Mouse (Mus musculus) embryonic facial prominence, embryonic 13.5 days (tissue): ENCODE results near the gene Baiap2l2. TPM values are rescaled to one million over a fixed set of nuclear protein-coding genes. Genes with fewer than 3 reads are reported as not detected.

Source experiments
- ATAC-seq: fragments of 200-750 bp; cut with Nextera tagmentation; 2 replicates; pipeline ENCODE4 v1.8.0; 2017; ENCODE audit warnings: low read depth; ENCODE audit not compliant: insufficient number of reproducible peaks, insufficient read depth, low FRiP score, low TSS enrichment
- H3K27ac ChIP-seq: fragments of 300-500 bp; sonication (generic); 2 replicates; pipeline ENCODE4 v1.5.1; 2015; ENCODE audit warnings: moderate library complexity, mild to moderate bottlenecking, inconsistent platforms
- H3K27me3 ChIP-seq: fragments of 300-500 bp; sonication (generic); 2 replicates; pipeline ENCODE4 v1.6.1; 2015; ENCODE audit warnings: mild to moderate bottlenecking, inconsistent platforms
- H3K36me3 ChIP-seq: fragments of 300-500 bp; sonication (generic); 2 replicates; pipeline ENCODE4 v1.6.1; 2015; ENCODE audit warnings: mild to moderate bottlenecking, inconsistent platforms
- H3K4me1 ChIP-seq: fragments of 300-500 bp; sonication (generic); 2 replicates; pipeline ENCODE4 v1.6.1; 2015; ENCODE audit warnings: inconsistent platforms
- H3K4me2 ChIP-seq: fragments of 300-500 bp; sonication (generic); 2 replicates; pipeline ENCODE4 v1.6.1; 2015; ENCODE audit warnings: moderate library complexity, mild to moderate bottlenecking, inconsistent platforms
- H3K4me3 ChIP-seq: fragments of 300-500 bp; sonication (generic); 2 replicates; pipeline ENCODE4 v1.5.1; 2015; ENCODE audit warnings: mild to moderate bottlenecking, inconsistent platforms
- H3K9ac ChIP-seq: fragments of 300-500 bp; sonication (generic); 2 replicates; pipeline ENCODE4 v1.6.1; 2015; ENCODE audit warnings: mild to moderate bottlenecking, inconsistent platforms
- H3K9me3 ChIP-seq: fragments of 300-500 bp; sonication (generic); 2 replicates; pipeline ENCODE4 v1.6.1; 2016; ENCODE audit warnings: inconsistent platforms
- WGBS: fragments of 180-500 bp; shearing (Covaris S2); methylation state at CpG from one replicate; pipeline ENCODE4 v1.1.7; 2015; ENCODE audit warnings: mixed read lengths; 5-methylcytosine and 5-hydroxymethylcytosine counted together
- polyA plus RNA-seq: library from polyadenylated mRNA; unstranded; fragments of >200 nt; fragmentation: Nextera tagmentation; extraction: Ambion mirVana; gene quantifications from 2 replicates; pipeline ENCODE4 v1.2.1, GENCODE M21; 2015

Gene Baiap2l2
- polyA plus RNA-seq, 1 experiment from 2014 or later: 23.4 TPM

- ATAC-seq: no peak
- Histone ChIP-seq H3K9me3 (no peaks in the 10 kb centered on the region), H3K27me3 (peaks cover 45% of the 10 kb centered on the region), H3K27ac (no peak within 1 kb of the TSS), H3K9ac (no peak within 1 kb of the TSS), H3K4me1 (peaks cover 35% of the 10 kb centered on the region), H3K4me2 (no peak within 1 kb of the TSS), H3K4me3 (no peak within 1 kb of the TSS), H3K36me3 (0 out of 2 replicates have a peak, but pooled peaks cover under 1% of the 10 kb centered on the region)
- WGBS: 33% methylated on average over 3 of the region's 3 CpGs
These were observed 30.7 kb downstream of the Baiap2l2 start, which contains the start of gene Slc16a8 for GRCm38 (mm10) chr15:79254661-79255060. Gene Slc16a8 (minus strand): TSS chr15:79254761.

- peak overlapping the region; percentile 46 for H3K4me3 ChIP-seq
- peaks cover 21% of the 10 kb centered on the region for H3K36me3 ChIP-seq
- no peaks in the 10 kb centered on the region for H3K9me3 ChIP-seq
- no peak overlapping the region for H3K27ac ChIP-seq
- peaks cover 45% of the 10 kb centered on the region for H3K27me3 ChIP-seq
- WGBS: 35% methylated on average over 24 of the region's 24 CpGs
- peak overlapping the region; percentile 79 for H3K4me2 ChIP-seq
- ATAC-seq: peak; percentile 52
- peak overlapping the region; percentile 77 for H3K9ac ChIP-seq
- peaks cover 27% of the 10 kb centered on the region for H3K4me1 ChIP-seq
These were observed 32.8 kb downstream of the Baiap2l2 start for GRCm38 (mm10) chr15:79252580-79252979.

GRCm38 (mm10) chr15:79251781-79252491 lies 33.4 kb downstream of the Baiap2l2 start:
- ATAC-seq: no peak
- Histone ChIP-seq H3K4me1 (peaks cover 27% of the 10 kb centered on the region), H3K9me3 (no peaks in the 10 kb centered on the region), H3K4me3 (peak overlapping the region; percentile 46), H3K9ac (peak overlapping the region; percentile 77), H3K27ac (no peak overlapping the region), H3K4me2 (peak overlapping the region; percentile 79), H3K27me3 (peaks cover 45% of the 10 kb centered on the region), H3K36me3 (peaks cover 25% of the 10 kb centered on the region)
- 1% methylated on average over 61 of the region's 61 CpGs for WGBS

GRCm38 (mm10) chr15:79251168-79251567 lies 34.2 kb downstream of the Baiap2l2 start:
- ATAC-seq: no peak
- H3K9ac ChIP-seq: no peak overlapping the region
- H3K9me3 ChIP-seq: no peaks in the 10 kb centered on the region
- WGBS: 49% methylated on average over 7 of the region's 7 CpGs
- H3K4me2 ChIP-seq: no peak overlapping the region
- H3K4me1 ChIP-seq: peaks cover 27% of the 10 kb centered on the region
- peaks cover 32% of the 10 kb centered on the region for H3K36me3 ChIP-seq
- no peak overlapping the region for H3K4me3 ChIP-seq
- peaks cover 45% of the 10 kb centered on the region for H3K27me3 ChIP-seq
- H3K27ac ChIP-seq: no peak overlapping the region

- no peak for ATAC-seq
- 79% methylated on average over 2 of the region's 2 CpGs for WGBS
- no peaks in the 10 kb centered on the region for H3K9me3 ChIP-seq
- H3K4me2 ChIP-seq: no peak overlapping the region
- H3K27ac ChIP-seq: no peak overlapping the region
- peaks cover 42% of the 10 kb centered on the region for H3K36me3 ChIP-seq
- peaks cover 45% of the 10 kb centered on the region for H3K27me3 ChIP-seq
- H3K4me3 ChIP-seq: no peak overlapping the region
- no peak overlapping the region for H3K9ac ChIP-seq
- H3K4me1 ChIP-seq: peaks cover 27% of the 10 kb centered on the region
These were observed 35.1 kb downstream of the Baiap2l2 start for GRCm38 (mm10) chr15:79250236-79250635.

- WGBS: 93% methylated on average over 3 of the region's 3 CpGs
- Histone ChIP-seq H3K36me3 (peaks cover 77% of the 10 kb centered on the region), H3K9ac (no peak overlapping the region), H3K27me3 (no peaks in the 10 kb centered on the region), H3K9me3 (no peaks in the 10 kb centered on the region), H3K4me3 (no peak overlapping the region), H3K4me2 (no peak overlapping the region), H3K4me1 (peaks cover 6% of the 10 kb centered on the region), H3K27ac (no peak overlapping the region)
- ATAC-seq: no peak
These were observed 40.0 kb downstream of the Baiap2l2 start for GRCm38 (mm10) chr15:79245321-79245720.

GRCm38 (mm10) chr15:79244071-79244893 lies 41.1 kb downstream of the Baiap2l2 start:
- Histone ChIP-seq H3K36me3 (peaks cover 83% of the 10 kb centered on the region), H3K4me3 (no peak overlapping the region), H3K4me1 (peaks cover 6% of the 10 kb centered on the region), H3K27me3 (no peaks in the 10 kb centered on the region), H3K9ac (peak overlapping the region; percentile 22; the same call in 1 of the 2 replicates), H3K27ac (0 out of 2 replicates have a peak overlapping the region, but pooled peaks have one; percentile 11), H3K4me2 (no peak overlapping the region), H3K9me3 (no peaks in the 10 kb centered on the region)
- no peak for ATAC-seq
- 77% methylated on average over 7 of the region's 7 CpGs for WGBS

GRCm38 (mm10) chr15:79243234-79244042 lies 41.9 kb downstream of the Baiap2l2 start:
- peak; percentile 90 for ATAC-seq
- peaks cover 6% of the 10 kb centered on the region for H3K4me1 ChIP-seq
- H3K27me3 ChIP-seq: no peaks in the 10 kb centered on the region
- H3K36me3 ChIP-seq: peaks cover 83% of the 10 kb centered on the region
- no peaks in the 10 kb centered on the region for H3K9me3 ChIP-seq
- 0 out of 2 replicates have a peak overlapping the region, but pooled peaks have one; percentile 33 for H3K27ac ChIP-seq
- peak overlapping the region; percentile 32; the same call in 1 of the 2 replicates for H3K9ac ChIP-seq
- WGBS: 20% methylated on average over 10 of the region's 10 CpGs
- H3K4me2 ChIP-seq: no peak overlapping the region
- H3K4me3 ChIP-seq: no peak overlapping the region

GRCm38 (mm10) chr15:79242574-79243233 lies 42.6 kb downstream of the Baiap2l2 start:
- peaks cover 6% of the 10 kb centered on the region for H3K4me1 ChIP-seq
- H3K9ac ChIP-seq: peak overlapping the region; percentile 32; the same call in 1 of the 2 replicates
- H3K27ac ChIP-seq: 0 out of 2 replicates have a peak overlapping the region, but pooled peaks have one; percentile 11
- no peak for ATAC-seq
- no peak overlapping the region for H3K4me3 ChIP-seq
- no peaks in the 10 kb centered on the region for H3K9me3 ChIP-seq
- H3K4me2 ChIP-seq: no peak overlapping the region
- no peaks in the 10 kb centered on the region for H3K27me3 ChIP-seq
- 75% methylated on average over 13 of the region's 13 CpGs for WGBS
- H3K36me3 ChIP-seq: peaks cover 82% of the 10 kb centered on the region

- H3K36me3 ChIP-seq: peaks cover 85% of the 10 kb centered on the region
- no peak for ATAC-seq
- 84% methylated on average over 6 of the region's 6 CpGs for WGBS
These were observed 47.3 kb downstream of the Baiap2l2 start for GRCm38 (mm10) chr15:79238036-79238435.

More at GRCm38 (mm10) chr15:79238036-79238435, 47.3 kb downstream of the Baiap2l2 start:
- H3K9ac ChIP-seq: no peak overlapping the region
- H3K27me3 ChIP-seq: no peaks in the 10 kb centered on the region
- no peak overlapping the region for H3K4me3 ChIP-seq
- H3K4me1 ChIP-seq: no peaks in the 10 kb centered on the region; the same call in 1 of the 2 replicates
- no peak overlapping the region for H3K4me2 ChIP-seq
- no peak overlapping the region for H3K27ac ChIP-seq
- no peaks in the 10 kb centered on the region for H3K9me3 ChIP-seq
